ENCODE assay signal across 19 mouse cellular contexts in genomic region chr17:34956340-34956739, GRCm38 (mm10). TPM values are rescaled to one million over a fixed set of nuclear protein-coding genes. Genes with fewer than 3 reads are reported as not detected.
DNase-seq lines count a peak whose midpoint lies in the region; ATAC-seq and TF ChIP-seq lines count a peak whose summit lies in the region.
"Had no signal": no experiment of that assay in that cellular context is flagged by ENCODE, and none has a peak within 500 bp of the region (broad histone marks: within the 10 kb centered on the region; RNA-seq: fewer than 3 reads in every experiment).

No protein-coding gene starts in this region.

- DNase-seq in heart, postnatal 0 days (ENCODE audit: low spot score) = peak; percentile 45
- peak; percentile 75 for DNase-seq in lung, postnatal 0 days (ENCODE audit: low spot score)
- DNase-seq in lung, postnatal 10 days = no peak
- peak; percentile 53 for DNase-seq in MEL (ENCODE audit: low read depth, low spot score)
- DNase-seq in naive thymus-derived CD4-positive, alpha-beta T cell, adult 2 months (ENCODE audit: low read depth) = peak; percentile 67
- DNase-seq in limb, embryonic 10.5 days (ENCODE audit: low spot score) = no peak
- DNase-seq in adrenal gland, postnatal 25 days = no peak
- DNase-seq: cerebellum, adult 11-12 months; kidney, postnatal 14 days; thymus, postnatal 14 days had no signal

- peaks cover 9% of the 10 kb centered on the region for H3K79me2 ChIP-seq in MEL (ENCODE audit: control insufficient read depth, insufficient read depth, low read length, poor library complexity)

- H3K9ac ChIP-seq in heart, postnatal 0 days (replicated peaks; ENCODE audit: low read depth, low read length) = no peak overlapping the region
- no peak overlapping the region for H3K9ac ChIP-seq in heart, embryonic 12.5 days
- no peak overlapping the region for H3K9ac ChIP-seq in lung, postnatal 0 days (replicated peaks; ENCODE audit: low read depth)
- H3K9ac ChIP-seq in MEL (ENCODE audit: control insufficient read depth, low read depth, low read length, poor library complexity, severe bottlenecking) = no peak overlapping the region
- H3K9ac ChIP-seq: limb, embryonic 13.5 days; lung, embryonic 15.5 days had no signal

- no peaks in the 10 kb centered on the region for H3K36me3 ChIP-seq in heart, postnatal 0 days (replicated peaks; ENCODE audit: control insufficient read depth, insufficient read depth, low read length)
- H3K36me3 ChIP-seq in heart, embryonic 12.5 days = peaks cover 2% of the 10 kb centered on the region; the same call in 1 of the 2 replicates
- no peaks in the 10 kb centered on the region for H3K36me3 ChIP-seq in lung, postnatal 0 days (ENCODE audit: insufficient read depth, low read length)
- H3K36me3 ChIP-seq in MEL (ENCODE audit: control insufficient read depth in 1 of 2, insufficient read depth in 2 of 2, low read length in 2 of 2) = no peaks in the 10 kb centered on the region
- H3K36me3 ChIP-seq in limb, embryonic 10.5 days = peaks cover 8% of the 10 kb centered on the region
- H3K36me3 ChIP-seq: limb, embryonic 13.5 days; lung, embryonic 15.5 days had no signal

- no peak for TF ChIP-seq EP300 in heart, postnatal 0 days (IDR thresholded peaks at IDR 0.05; ENCODE audit: low read depth)
- no peak for TF ChIP-seq EP300 in lung, postnatal 0 days (IDR thresholded peaks at IDR 0.05)
- no peak for TF ChIP-seq EP300 in MEL (IDR thresholded peaks at IDR 0.05; ENCODE audit: low read depth in 1 of 2, low read length in 2 of 2)

- no peak for ATAC-seq in heart, postnatal 0 days (ENCODE audit: insufficient read depth, low read depth)
- ATAC-seq in heart, embryonic 12.5 days (ENCODE audit: insufficient number of reproducible peaks, low FRiP score) = no peak
- no peak for ATAC-seq in lung, postnatal 0 days

- peaks cover 8% of the 10 kb centered on the region; the same call in 1 of the 2 replicates for H3K4me1 ChIP-seq in heart, postnatal 0 days (ENCODE audit: control insufficient read depth, insufficient read depth)
- peaks cover 6% of the 10 kb centered on the region for H3K4me1 ChIP-seq in heart, embryonic 12.5 days (replicated peaks)
- H3K4me1 ChIP-seq in lung, postnatal 0 days (ENCODE audit: insufficient read depth, low read depth, low read length) = peaks cover 3% of the 10 kb centered on the region; the same call in 1 of the 2 replicates
- peaks cover 0 to 3% of the 10 kb centered on the region in 2 experiments; a peak in 1 of 4 replicates for H3K4me1 ChIP-seq in MEL (ENCODE audit: control insufficient read depth in 1 of 2, insufficient read depth in 2 of 2, low read length in 2 of 2)
- H3K4me1 ChIP-seq in limb, embryonic 10.5 days = peaks cover 9% of the 10 kb centered on the region

- no peaks in the 10 kb centered on the region for H3K9me3 ChIP-seq in heart, postnatal 0 days (replicated peaks; ENCODE audit: control insufficient read depth, low read length)
- no peaks in the 10 kb centered on the region for H3K9me3 ChIP-seq in heart, embryonic 12.5 days (replicated peaks)
- H3K9me3 ChIP-seq in lung, postnatal 0 days (ENCODE audit: low read length) = no peaks in the 10 kb centered on the region
- no peaks in the 10 kb centered on the region for H3K9me3 ChIP-seq in MEL (replicated peaks; ENCODE audit: insufficient read depth, low read length)
- no peaks in the 10 kb centered on the region for H3K9me3 ChIP-seq in limb, embryonic 10.5 days (replicated peaks)
- H3K9me3 ChIP-seq: limb, embryonic 13.5 days; lung, embryonic 15.5 days; midbrain, embryonic 10.5 days had no signal

- H3K27me3 ChIP-seq in heart, postnatal 0 days (ENCODE audit: control insufficient read depth, insufficient read depth, low read length) = no peaks in the 10 kb centered on the region
- H3K27me3 ChIP-seq in heart, embryonic 12.5 days (replicated peaks) = peaks cover 13% of the 10 kb centered on the region; the same call in 1 of the 2 replicates
- no peaks in the 10 kb centered on the region for H3K27me3 ChIP-seq in lung, postnatal 0 days (replicated peaks; ENCODE audit: insufficient read depth, low read length)
- no peaks in the 10 kb centered on the region for H3K27me3 ChIP-seq in MEL (ENCODE audit: control insufficient read depth in 1 of 2, insufficient read depth in 2 of 2, low read length in 2 of 2)
- H3K27me3 ChIP-seq in limb, embryonic 10.5 days (ENCODE audit: low read depth, poor library complexity, severe bottlenecking) = peaks cover 37% of the 10 kb centered on the region

- TF ChIP-seq RAD21 in MEL (IDR thresholded peaks at IDR 0.05; ENCODE audit: low read depth, low read length) = peak; percentile 74

- H3K27ac ChIP-seq in heart, postnatal 0 days (ENCODE audit: low read depth) = no peak overlapping the region
- H3K27ac ChIP-seq in heart, embryonic 12.5 days (ENCODE audit: poor library complexity, severe bottlenecking) = no peak overlapping the region
- H3K27ac ChIP-seq in lung, postnatal 0 days (ENCODE audit: low read length) = no peak overlapping the region
- no peak overlapping the region for H3K27ac ChIP-seq in MEL (ENCODE audit: control insufficient read depth, low read depth, low read length)
- H3K27ac ChIP-seq in limb, embryonic 10.5 days = no peak overlapping the region
- H3K27ac ChIP-seq: limb, embryonic 13.5 days; lung, embryonic 15.5 days; midbrain, embryonic 10.5 days had no signal

- no peak overlapping the region for H3K4me3 ChIP-seq in heart, postnatal 0 days (ENCODE audit: low read depth, low read length)
- H3K4me3 ChIP-seq in heart, embryonic 12.5 days = no peak overlapping the region
- no peak overlapping the region for H3K4me3 ChIP-seq in lung, postnatal 0 days (ENCODE audit: low read depth, low read length)
- no peak overlapping the region for H3K4me3 ChIP-seq in MEL (ENCODE audit: control insufficient read depth in 1 of 2, insufficient read depth in 1 of 2, low read depth in 2 of 2, low read length in 2 of 2)
- H3K4me3 ChIP-seq in limb, embryonic 10.5 days = no peak overlapping the region
- H3K4me3 ChIP-seq: limb, embryonic 13.5 days; lung, embryonic 15.5 days; midbrain, embryonic 10.5 days had no signal

- no peak overlapping the region for H3K4me2 ChIP-seq in heart, postnatal 0 days (ENCODE audit: low read depth, low read length)
- no peak overlapping the region for H3K4me2 ChIP-seq in heart, embryonic 12.5 days
- H3K4me2 ChIP-seq in lung, postnatal 0 days (replicated peaks; ENCODE audit: low read depth, low read length) = no peak overlapping the region
- H3K4me2 ChIP-seq: limb, embryonic 13.5 days had no signal

- peak; percentile 51 for TF ChIP-seq CTCF in heart, postnatal 0 days (IDR thresholded peaks at IDR 0.05; ENCODE audit: low read depth)
- TF ChIP-seq CTCF in lung, postnatal 0 days (IDR thresholded peaks at IDR 0.05) = peak; percentile 67
- TF ChIP-seq CTCF in MEL (IDR thresholded peaks at IDR 0.05 in 2 of 3, conservative IDR thresholded peaks at IDR 0.05 in 1 of 3; ENCODE audit: control insufficient read depth in 1 of 3, insufficient read depth in 1 of 3, low read depth in 2 of 3, low read length in 3 of 3, poor library complexity in 1 of 3, severe bottlenecking in 1 of 3) = peak in 1 of 3 experiments; percentile 63; a peak in 3 of 6 replicates

- 26% methylated on average over 1 of the region's 1 CpGs for WGBS in heart, postnatal 0 days
- WGBS in heart, embryonic 12.5 days = 35% methylated on average over 1 of the region's 1 CpGs
- 24% methylated on average over 1 of the region's 1 CpGs for WGBS in lung, postnatal 0 days
- WGBS in limb, embryonic 10.5 days = 75% methylated on average over 1 of the region's 1 CpGs

- TF ChIP-seq POLR2A in MEL (IDR thresholded peaks at IDR 0.05; ENCODE audit: control insufficient read depth in 1 of 2, insufficient read depth in 1 of 2, low read depth in 1 of 2, low read length in 2 of 2, poor library complexity in 1 of 2) = no peak

RNA-seq across cellular contexts. Expression of gene Hspa1b, which starts 2.7 kb away (rescaled TPM):
- total RNA-seq in heart, postnatal 0 days (2014; rRNA removed; ENCODE audit: low replicate concordance) = 6.0 and 21.6 TPM in 2 replicates
- polyA plus RNA-seq in heart, postnatal 0 days (2015; fragmentation: Nextera tagmentation; extraction: Ambion mirVana) = 0.14 and 0.25 TPM in 2 replicates
- polyA plus RNA-seq in heart, embryonic 12.5 days (2016; fragmentation: Nextera tagmentation; extraction: Ambion mirVana) = 0.12 and 0.13 TPM in 2 replicates
- polyA plus RNA-seq in lung, postnatal 0 days (2015; fragmentation: Nextera tagmentation; extraction: Ambion mirVana) = 0.35 and 0.50 TPM in 2 replicates
- 0.04 TPM in 1 of 2 replicates, not detected in the other for total RNA-seq in MEL (2012; rRNA removed)
- not detected for polyA plus RNA-seq in MEL (2012; ENCODE audit: insufficient read depth in 1 of 2, insufficient read length in 2 of 2, low read depth in 1 of 2, low replicate concordance in 2 of 2, missing spikeins in 1 of 2)
- polyA plus RNA-seq in limb, embryonic 10.5 days (2016; fragmentation: Nextera tagmentation; extraction: Ambion mirVana) = 0.08 and 0.14 TPM in 2 replicates
- 29.0 and 79.3 TPM in 2 replicates for total RNA-seq in adrenal gland, postnatal 25 days (2021)

RNA-seq across cellular contexts. Expression of gene Gm20481, which starts 13.4 kb away (rescaled TPM):
- not detected in 2 replicates for total RNA-seq in heart, postnatal 0 days (2014; rRNA removed; ENCODE audit: low replicate concordance)
- not detected in 2 replicates for polyA plus RNA-seq in heart, postnatal 0 days (2015; fragmentation: Nextera tagmentation; extraction: Ambion mirVana)
- not detected in 2 replicates for polyA plus RNA-seq in heart, embryonic 12.5 days (2016; fragmentation: Nextera tagmentation; extraction: Ambion mirVana)
- not detected in 2 replicates for polyA plus RNA-seq in lung, postnatal 0 days (2015; fragmentation: Nextera tagmentation; extraction: Ambion mirVana)
- total RNA-seq in MEL (2012; rRNA removed) = not detected in 2 replicates
- polyA plus RNA-seq in MEL (2012; ENCODE audit: insufficient read depth in 1 of 2, insufficient read length in 2 of 2, low read depth in 1 of 2, low replicate concordance in 2 of 2, missing spikeins in 1 of 2) = not detected
- not detected in 2 replicates for polyA plus RNA-seq in limb, embryonic 10.5 days (2016; fragmentation: Nextera tagmentation; extraction: Ambion mirVana)
- not detected in 2 replicates for total RNA-seq in adrenal gland, postnatal 25 days (2021)
- total RNA-seq: gastrocnemius, postnatal 4 days had no signal
- polyA plus RNA-seq: cortical plate, adult 2 months; heart, embryonic 16.5 days; intestine, embryonic 14.5 days; limb, embryonic 13.5 days; lung, embryonic 15.5 days; stomach, embryonic 14.5 days had no signal

RNA-seq across cellular contexts. Expression of gene Hspa1a, which starts 15.6 kb away (rescaled TPM):
- 8.2 and 10.2 TPM in 2 replicates for total RNA-seq in heart, postnatal 0 days (2014; rRNA removed; ENCODE audit: low replicate concordance)
- 2.5 and 2.8 TPM in 2 replicates for polyA plus RNA-seq in heart, postnatal 0 days (2015; fragmentation: Nextera tagmentation; extraction: Ambion mirVana)
- 6.2 and 6.4 TPM in 2 replicates for polyA plus RNA-seq in heart, embryonic 12.5 days (2016; fragmentation: Nextera tagmentation; extraction: Ambion mirVana)
- polyA plus RNA-seq in lung, postnatal 0 days (2015; fragmentation: Nextera tagmentation; extraction: Ambion mirVana) = 8.2 and 11.9 TPM in 2 replicates
- 0.07 TPM in 1 of 2 replicates, not detected in the other for total RNA-seq in MEL (2012; rRNA removed)
- not detected for polyA plus RNA-seq in MEL (2012; ENCODE audit: insufficient read depth in 1 of 2, insufficient read length in 2 of 2, low read depth in 1 of 2, low replicate concordance in 2 of 2, missing spikeins in 1 of 2)
- polyA plus RNA-seq in limb, embryonic 10.5 days (2016; fragmentation: Nextera tagmentation; extraction: Ambion mirVana) = 1.1 and 1.4 TPM in 2 replicates
- total RNA-seq in adrenal gland, postnatal 25 days (2021) = 18.9 and 33.6 TPM in 2 replicates

RNA-seq across cellular contexts. Expression of gene Hspa1l, which starts 16.2 kb away (rescaled TPM):
- total RNA-seq in heart, postnatal 0 days (2014; rRNA removed; ENCODE audit: low replicate concordance) = 3.3 and 5.1 TPM in 2 replicates
- 1.6 and 1.8 TPM in 2 replicates for polyA plus RNA-seq in heart, postnatal 0 days (2015; fragmentation: Nextera tagmentation; extraction: Ambion mirVana)
- 2.9 and 3.1 TPM in 2 replicates for polyA plus RNA-seq in heart, embryonic 12.5 days (2016; fragmentation: Nextera tagmentation; extraction: Ambion mirVana)
- polyA plus RNA-seq in lung, postnatal 0 days (2015; fragmentation: Nextera tagmentation; extraction: Ambion mirVana) = 0.70 and 0.79 TPM in 2 replicates
- total RNA-seq in MEL (2012; rRNA removed) = 0.07 and 0.15 TPM in 2 replicates
- 1 to 10 TPM in 1 of 2 experiments, not detected in 1; 1.6 TPM for polyA plus RNA-seq in MEL (2012; ENCODE audit: insufficient read depth in 1 of 2, insufficient read length in 2 of 2, low read depth in 1 of 2, low replicate concordance in 2 of 2, missing spikeins in 1 of 2)
- polyA plus RNA-seq in limb, embryonic 10.5 days (2016; fragmentation: Nextera tagmentation; extraction: Ambion mirVana) = 0.58 and 0.85 TPM in 2 replicates
- total RNA-seq in adrenal gland, postnatal 25 days (2021) = 0.27 TPM in 1 of 2 replicates, not detected in the other

RNA-seq across cellular contexts. Expression of gene Neu1, which starts 25.3 kb away (rescaled TPM):
- total RNA-seq in heart, postnatal 0 days (2014; rRNA removed; ENCODE audit: low replicate concordance) = 30.1 and 79.2 TPM in 2 replicates
- polyA plus RNA-seq in heart, postnatal 0 days (2015; fragmentation: Nextera tagmentation; extraction: Ambion mirVana) = 18.6 and 19.5 TPM in 2 replicates
- polyA plus RNA-seq in heart, embryonic 12.5 days (2016; fragmentation: Nextera tagmentation; extraction: Ambion mirVana) = 20.8 and 21.5 TPM in 2 replicates
- polyA plus RNA-seq in lung, postnatal 0 days (2015; fragmentation: Nextera tagmentation; extraction: Ambion mirVana) = 31.9 and 34.2 TPM in 2 replicates
- total RNA-seq in MEL (2012; rRNA removed) = 6.5 and 7.0 TPM in 2 replicates
- 1 to 10 TPM in 1 of 2 experiments, not detected in 1; 7.9 TPM for polyA plus RNA-seq in MEL (2012; ENCODE audit: insufficient read depth in 1 of 2, insufficient read length in 2 of 2, low read depth in 1 of 2, low replicate concordance in 2 of 2, missing spikeins in 1 of 2)
- polyA plus RNA-seq in limb, embryonic 10.5 days (2016; fragmentation: Nextera tagmentation; extraction: Ambion mirVana) = 14.6 and 16.1 TPM in 2 replicates
- 26.1 and 27.6 TPM in 2 replicates for total RNA-seq in adrenal gland, postnatal 25 days (2021)

Comparison
In these comparisons a context has a peak if more than half of its experiments do, and no peak if none do; other contexts are left out.
1. DNase-seq: peak in heart, postnatal 0 days (single experiment), lung, postnatal 0 days (single experiment), MEL (single experiment) and naive thymus-derived CD4-positive, alpha-beta T cell, adult 2 months (single experiment); none in lung, postnatal 10 days (single experiment), limb, embryonic 10.5 days (single experiment) and adrenal gland, postnatal 25 days (single experiment).